Comparison of ENCODE assay signal across 8 mouse cellular contexts in genomic region chr16:43890005-43890336, GRCm38 (mm10). TPM values are rescaled to one million over a fixed set of nuclear protein-coding genes. Genes with fewer than 3 reads are reported as not detected.
DNase-seq lines count a peak whose midpoint lies in the region; ATAC-seq and TF ChIP-seq lines count a peak whose summit lies in the region.

No protein-coding gene starts in this region.

- DNase-seq in embryo, embryonic 10 days (ENCODE audit: low spot score), result peak; percentile 83
- DNase-seq in embryo, embryonic 9.5 days (ENCODE audit: extremely low spot score), result no peak
- no peak for DNase-seq in thymus, adult 2 months
- DNase-seq in thymus, postnatal 10 days (ENCODE audit: low spot score in 2 of 2), result no peak
- DNase-seq in right cerebral cortex, adult 2 months (ENCODE audit: low spot score in 2 of 2), result no peak
- DNase-seq in thymus, postnatal 36 days, result no peak

- H3K4me2 ChIP-seq in limb, embryonic 13.5 days (replicated peaks), result peak overlapping the region; percentile 71

- no peak for TF ChIP-seq POLR2A in thymus, adult 2 months (IDR thresholded peaks at IDR 0.05; ENCODE audit: control insufficient read depth, extremely low read depth, insufficient read depth, low read length, poor library complexity)
- 0 out of 2 replicates have a peak, but pooled peaks have one; percentile 13 for TF ChIP-seq POLR2A in olfactory bulb, adult 2 months (IDR thresholded peaks at IDR 0.05; ENCODE audit: insufficient read depth, low read depth, low read length)

- peak; percentile 46; the same call in 1 of the 2 replicates for TF ChIP-seq CTCF in thymus, adult 2 months (IDR thresholded peaks at IDR 0.05; ENCODE audit: borderline replicate concordance, control insufficient read depth, extremely low read depth, insufficient read depth, low read length, poor library complexity)
- peak; percentile 59 for TF ChIP-seq CTCF in olfactory bulb, adult 2 months (IDR thresholded peaks at IDR 0.05; ENCODE audit: insufficient read depth, low read depth, low read length)

- H3K36me3 ChIP-seq in thymus, adult 2 months (ENCODE audit: control insufficient read depth, insufficient read depth, low read length), result no peaks in the 10 kb centered on the region
- H3K36me3 ChIP-seq in limb, embryonic 13.5 days, result no peaks in the 10 kb centered on the region

- H3K4me3 ChIP-seq in thymus, adult 2 months (ENCODE audit: control insufficient read depth, insufficient read depth, low read length), result peak overlapping the region; percentile 69
- peak overlapping the region; percentile 69 for H3K4me3 ChIP-seq in limb, embryonic 13.5 days
- peak overlapping the region; percentile 59 for H3K4me3 ChIP-seq in olfactory bulb, adult 2 months (ENCODE audit: insufficient read depth, low read depth, low read length)

- H3K4me1 ChIP-seq in thymus, adult 2 months (replicated peaks; ENCODE audit: control insufficient read depth, insufficient read depth, low read length), result peaks cover 2% of the 10 kb centered on the region; the same call in 1 of the 2 replicates
- peaks cover 16% of the 10 kb centered on the region for H3K4me1 ChIP-seq in limb, embryonic 13.5 days
- H3K4me1 ChIP-seq in olfactory bulb, adult 2 months (ENCODE audit: control insufficient read depth, insufficient read depth, low read length), result no peaks in the 10 kb centered on the region

- peak; percentile 94 for ATAC-seq in limb, embryonic 13.5 days (ENCODE audit: low FRiP score, low read depth)

- no peaks in the 10 kb centered on the region for H3K9me3 ChIP-seq in limb, embryonic 13.5 days

- no peaks in the 10 kb centered on the region for H3K27me3 ChIP-seq in thymus, adult 2 months (ENCODE audit: control insufficient read depth, insufficient read depth, low read length)
- H3K27me3 ChIP-seq in limb, embryonic 13.5 days, result no peaks in the 10 kb centered on the region

- 1% methylated on average over 9 of the region's 9 CpGs for WGBS in thymus, adult 2 months
- 0% methylated on average over 9 of the region's 9 CpGs for WGBS in limb, embryonic 13.5 days
- 1% methylated on average over 9 of the region's 9 CpGs for WGBS in olfactory bulb, adult 2 months

- H3K9ac ChIP-seq in limb, embryonic 13.5 days, result peak overlapping the region; percentile 85

- H3K27ac ChIP-seq in thymus, adult 2 months (ENCODE audit: control insufficient read depth, insufficient read depth, low read length), result no peak overlapping the region
- H3K27ac ChIP-seq in limb, embryonic 13.5 days, result peak overlapping the region; percentile 59; the same call in 1 of the 2 replicates
- peak overlapping the region; percentile 48 for H3K27ac ChIP-seq in olfactory bulb, adult 2 months (ENCODE audit: insufficient read depth, low read depth, low read length)

RNA-seq across cellular contexts. Expression of gene Ccdc191, which starts 0.4 kb away (rescaled TPM):
- polyA plus RNA-seq in thymus, adult 2 months (2012; rRNA removed), result 1.0 and 1.3 TPM in 2 replicates
- 13.6 and 15.9 TPM in 2 replicates for polyA plus RNA-seq in limb, embryonic 13.5 days (2015; fragmentation: Nextera tagmentation; extraction: Ambion mirVana)
- polyA plus RNA-seq in olfactory bulb, adult 2 months (2012; ENCODE audit: insufficient read depth, insufficient read length, low replicate concordance, missing spikeins), result not detected in 2 replicates

RNA-seq across cellular contexts. Expression of gene Qtrt2, which starts 36.6 kb away (rescaled TPM):
- polyA plus RNA-seq in thymus, adult 2 months (2012; rRNA removed), result 21.3 and 25.7 TPM in 2 replicates
- polyA plus RNA-seq in limb, embryonic 13.5 days (2015; fragmentation: Nextera tagmentation; extraction: Ambion mirVana), result 29.3 and 30.0 TPM in 2 replicates
- not detected in 2 replicates for polyA plus RNA-seq in olfactory bulb, adult 2 months (2012; ENCODE audit: insufficient read depth, insufficient read length, low replicate concordance, missing spikeins)
